Mouse (Mus musculus): ENCODE data around the gene Lztfl1. TPM values are rescaled to one million over a fixed set of nuclear protein-coding genes. Genes with fewer than 3 reads are reported as not detected.
"Not testable (repeated sequence)": the region's sequence is repeated elsewhere in the genome, so short reads cannot be mapped to it uniquely, and the experiment has no call there.

Gene Lztfl1
- total RNA-seq (2021), result 10 to 100 TPM; 48.1 to 52.3 TPM
- long read RNA-seq, experiment 1, full-length matches to known transcripts, result 11 of 18 reads
- long read RNA-seq, experiment 1, partial matches to known transcripts, result 4 of 18 reads
- long read RNA-seq, experiment 1, other reads (novel, unspliced or antisense), result 3 of 18 reads
- long read RNA-seq, experiment 2, full-length matches to known transcripts, result 19 of 35 reads
- long read RNA-seq, experiment 2, partial matches to known transcripts, result 4 of 35 reads
- long read RNA-seq, experiment 2, other reads (novel, unspliced or antisense), result 12 of 35 reads

DNA sequence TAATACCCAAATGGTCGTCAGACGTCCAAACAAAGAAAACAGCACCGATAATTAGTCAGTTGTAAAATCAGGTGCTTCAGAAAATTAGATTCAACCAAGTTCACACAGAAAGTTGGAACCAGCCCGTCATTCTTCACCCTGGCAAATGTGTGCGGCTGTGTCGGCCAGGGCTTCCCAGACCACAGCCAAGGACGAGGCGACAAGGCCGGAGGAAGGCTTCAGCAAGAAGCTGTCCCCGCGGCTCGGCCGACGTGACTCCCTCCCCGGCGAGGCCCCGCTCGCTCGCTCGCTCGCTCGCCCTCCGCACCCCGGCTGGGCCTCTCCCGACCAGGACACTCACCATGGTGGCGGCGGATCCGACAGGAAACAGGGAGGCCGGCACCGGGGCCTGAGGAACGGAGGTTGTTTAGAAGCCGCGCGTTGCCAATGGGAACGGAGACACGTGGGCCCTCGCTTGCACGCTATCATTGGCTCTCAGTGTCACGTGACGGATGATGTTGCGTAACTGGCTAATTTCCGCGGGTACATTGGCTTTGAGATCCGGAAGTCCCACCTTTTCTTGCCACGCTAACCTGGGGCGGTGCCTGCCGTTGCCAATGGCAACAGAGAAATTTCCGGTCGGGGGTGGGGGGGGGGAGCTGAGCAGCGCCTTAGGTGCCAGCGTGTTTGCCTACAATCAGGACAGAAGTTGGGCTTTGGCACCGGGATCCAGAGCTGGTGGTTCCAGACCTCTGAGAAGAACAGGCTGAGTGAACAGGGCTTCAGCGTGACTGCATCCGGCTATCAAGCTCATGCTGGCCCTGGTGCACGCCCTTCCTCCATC is at the start of gene Lztfl1:
TSS of gene Lztfl1 (minus strand) at position 512 of the 823 bp plus-strand sequence.
- DNase-seq (ENCODE audit: low spot score in 2 of 2), result peak; percentile 80 to 93

DNA sequence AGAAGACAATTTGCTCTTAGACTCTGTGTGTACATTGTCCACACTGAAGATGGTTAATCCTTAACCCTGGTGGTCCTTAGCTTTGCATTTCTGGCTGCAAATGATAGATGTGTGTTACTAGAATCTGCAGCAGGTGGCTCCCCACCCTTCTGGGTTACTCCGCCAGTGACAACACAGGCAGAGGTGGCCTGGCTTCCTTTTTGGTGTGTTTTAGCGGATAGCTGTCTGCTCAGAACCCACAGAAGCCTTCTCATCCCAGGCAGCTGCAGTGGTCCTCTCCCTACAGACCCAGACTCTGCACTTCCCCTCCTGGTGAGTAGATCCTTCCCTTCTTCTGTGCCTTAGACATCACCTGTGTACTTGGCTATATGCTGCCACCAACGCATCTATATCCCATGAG is 49.5 kb upstream of the Lztfl1 start:
- DNase-seq (ENCODE audit: low spot score in 2 of 2), result no peak

DNA sequence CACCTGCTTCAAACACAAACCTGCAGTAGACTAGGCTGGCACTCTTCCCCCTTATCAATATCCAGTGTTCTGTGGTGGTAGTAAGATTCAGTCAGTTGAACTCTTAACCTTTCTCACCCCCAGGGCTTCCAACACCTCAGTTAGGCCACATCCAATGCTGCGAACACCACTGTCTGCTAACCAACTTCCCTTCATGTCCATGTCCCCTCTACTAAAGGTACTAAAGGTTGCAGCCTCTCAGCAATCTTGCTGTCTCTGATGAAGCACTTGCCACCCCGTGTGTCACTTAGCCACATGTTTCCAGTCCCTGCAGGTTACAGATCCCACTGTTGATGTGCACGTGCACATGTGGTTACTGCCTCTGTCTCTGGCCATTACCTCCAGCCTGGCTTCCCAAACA is 46.3 kb upstream of the Lztfl1 start:
- DNase-seq (ENCODE audit: low spot score in 2 of 2), result no peak

DNA sequence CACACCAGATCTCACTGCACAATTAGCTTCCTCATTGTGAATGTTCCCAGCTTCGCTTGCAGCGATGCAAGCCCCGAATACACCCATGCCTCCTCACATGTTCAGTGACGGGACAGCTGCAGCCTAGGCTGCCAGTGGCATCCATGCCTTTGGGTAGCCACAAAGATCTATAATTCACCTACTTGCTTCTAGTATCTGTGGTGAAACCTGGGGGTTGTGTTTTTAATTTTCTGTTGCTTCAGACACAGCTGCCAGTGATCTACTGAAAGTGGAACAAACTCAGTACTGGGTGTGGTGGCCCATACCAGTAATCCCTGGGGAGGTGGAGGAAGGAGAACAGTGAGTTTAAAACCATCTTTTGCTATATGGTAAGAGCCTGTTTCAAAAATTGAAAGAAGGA is 45.4 kb upstream of the Lztfl1 start:
- DNase-seq (ENCODE audit: low spot score in 2 of 2), result no peak

DNA sequence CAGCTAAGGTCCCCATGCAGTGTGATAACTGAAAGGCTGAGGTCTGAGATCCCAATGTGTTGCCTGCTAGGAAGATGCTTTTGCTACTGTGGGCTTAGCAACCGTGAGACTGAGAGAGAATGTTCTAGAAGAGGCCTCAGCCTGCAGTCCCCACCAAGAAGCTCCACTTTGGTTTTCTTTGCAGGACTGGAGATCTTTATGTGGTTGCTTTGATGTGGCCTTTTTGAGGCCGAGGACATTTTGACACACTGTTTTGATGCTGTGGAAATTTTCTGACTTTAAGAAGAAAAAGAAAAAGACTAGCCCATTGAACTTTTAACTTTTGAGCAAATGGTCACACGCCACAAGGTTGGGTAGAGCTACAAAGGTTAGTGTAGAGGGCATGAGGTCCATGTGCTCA is 43.3 kb upstream of the Lztfl1 start:
- no peak for DNase-seq (ENCODE audit: low spot score in 2 of 2)

DNA sequence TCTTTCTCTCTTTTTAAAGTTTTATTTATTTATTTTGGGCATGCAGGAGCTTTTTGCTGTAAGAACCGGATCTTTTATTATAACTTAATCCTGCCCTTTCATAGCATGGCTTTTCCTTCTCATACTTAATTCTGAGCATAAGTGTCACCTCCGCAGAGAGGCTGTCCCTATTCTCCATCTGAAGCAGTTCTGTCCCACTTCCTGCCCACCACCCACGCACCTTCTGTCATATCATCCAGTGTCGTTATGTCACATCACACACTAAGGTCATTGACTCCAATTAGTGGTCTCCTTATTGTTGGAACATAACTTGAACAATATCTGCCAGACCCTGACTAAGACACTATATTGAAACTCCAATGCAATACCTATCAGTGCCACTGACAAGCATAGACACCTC is 41.1 kb upstream of the Lztfl1 start:
- DNase-seq (ENCODE audit: low spot score in 2 of 2), result no peak

DNA sequence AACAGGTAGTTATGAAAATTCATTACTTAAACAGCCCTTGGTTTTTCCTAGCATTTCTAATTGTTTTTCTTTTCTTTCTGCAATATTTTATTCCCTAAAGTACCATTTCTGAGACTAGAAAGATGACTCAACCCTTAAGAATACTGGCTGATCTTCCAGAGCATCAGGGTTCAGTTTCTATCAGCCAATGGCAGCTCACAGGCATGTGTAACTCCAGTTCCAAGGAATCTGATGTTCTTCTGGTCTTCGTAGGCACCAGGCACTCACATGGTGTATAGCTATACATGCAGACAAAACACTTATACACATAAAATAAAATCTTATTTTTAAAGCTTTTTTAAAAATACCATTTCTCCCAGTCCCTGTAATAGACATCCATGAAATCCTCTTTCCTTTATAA is 40.7 kb upstream of the Lztfl1 start:
- DNase-seq (ENCODE audit: low spot score in 2 of 2), result no peak

DNA sequence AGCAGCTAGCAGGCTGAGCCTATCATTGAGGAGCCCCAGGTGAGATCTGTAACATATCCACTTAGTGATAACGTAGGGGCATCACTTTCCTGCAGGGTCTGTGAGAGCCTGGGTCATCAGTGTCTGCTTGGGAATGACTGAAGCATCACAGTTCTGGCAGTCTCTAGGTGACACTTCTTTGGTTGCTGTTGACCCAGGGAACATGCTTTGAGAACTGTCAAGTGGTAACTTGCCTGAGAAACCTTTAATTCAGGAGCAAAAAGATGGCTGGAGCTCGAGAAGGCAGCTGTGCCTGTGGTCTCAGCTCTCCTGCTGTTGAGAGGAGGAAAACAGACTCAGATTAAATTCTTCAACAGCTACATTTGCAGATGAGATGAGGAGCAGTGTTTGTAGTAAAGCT is 39.8 kb upstream of the Lztfl1 start:
- no peak for DNase-seq (ENCODE audit: low spot score in 2 of 2)

DNA sequence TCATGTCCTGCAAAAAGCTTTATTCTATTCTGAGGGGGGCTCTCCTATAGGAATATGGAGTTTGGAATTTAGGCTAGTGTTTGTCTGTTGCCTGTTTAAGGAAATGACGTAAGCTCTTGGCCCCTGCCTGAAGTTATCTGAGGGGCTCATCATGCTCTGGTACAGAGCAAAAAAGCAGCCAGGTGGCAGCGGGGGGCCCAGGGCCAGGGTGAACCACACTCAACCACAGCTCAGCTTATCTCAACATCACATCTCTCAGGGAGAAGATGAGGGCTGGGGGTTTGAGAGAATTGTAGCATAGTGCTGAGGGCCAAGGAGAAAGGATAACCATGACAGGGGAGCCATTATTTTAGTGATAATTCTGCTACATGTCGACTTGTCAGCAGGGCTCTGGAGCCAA is 39.3 kb upstream of the Lztfl1 start:
- no peak for DNase-seq (ENCODE audit: low spot score in 2 of 2)

DNA sequence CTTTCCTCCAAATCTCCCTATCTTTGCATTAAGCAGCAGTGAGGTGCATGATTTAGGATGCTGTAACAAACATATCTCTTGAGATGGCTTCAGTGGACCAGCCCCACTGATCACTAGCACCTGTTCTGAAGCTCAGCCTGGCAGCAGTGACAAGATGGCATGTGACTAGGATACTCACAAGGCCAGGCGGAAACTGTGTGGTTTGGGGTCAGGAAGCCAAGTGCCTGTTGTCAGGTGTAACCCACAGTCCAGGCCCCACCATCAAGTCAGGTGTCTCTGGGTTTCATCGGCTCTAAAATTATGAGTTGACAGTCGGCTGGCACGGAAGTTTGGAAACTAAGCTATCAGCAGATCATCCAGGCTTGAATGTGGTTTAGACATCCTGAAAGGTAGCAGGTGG is 36.8 kb upstream of the Lztfl1 start:
- no peak for DNase-seq (ENCODE audit: low spot score in 2 of 2)

DNA sequence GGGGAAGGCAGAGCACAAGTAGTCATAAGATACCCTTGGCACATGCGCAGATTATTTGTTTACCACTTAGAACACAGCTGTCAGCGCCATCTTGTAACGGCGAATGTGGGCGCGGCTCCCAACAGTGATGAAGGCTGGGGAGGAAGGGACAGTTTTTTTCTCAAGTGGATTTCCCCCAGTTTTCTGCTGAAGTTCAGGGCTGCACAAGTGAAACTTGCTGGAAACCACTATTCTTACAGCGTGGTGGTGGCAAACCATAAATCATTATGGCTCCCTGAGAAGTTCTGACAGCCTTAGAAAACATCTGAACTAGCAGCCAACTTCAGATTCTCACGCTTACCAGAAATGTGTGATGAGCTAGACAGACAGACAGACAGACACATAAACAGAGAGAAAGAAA is 32.2 kb upstream of the Lztfl1 start:
- not testable (repeated sequence) for DNase-seq (ENCODE audit: low spot score in 2 of 2)

DNA sequence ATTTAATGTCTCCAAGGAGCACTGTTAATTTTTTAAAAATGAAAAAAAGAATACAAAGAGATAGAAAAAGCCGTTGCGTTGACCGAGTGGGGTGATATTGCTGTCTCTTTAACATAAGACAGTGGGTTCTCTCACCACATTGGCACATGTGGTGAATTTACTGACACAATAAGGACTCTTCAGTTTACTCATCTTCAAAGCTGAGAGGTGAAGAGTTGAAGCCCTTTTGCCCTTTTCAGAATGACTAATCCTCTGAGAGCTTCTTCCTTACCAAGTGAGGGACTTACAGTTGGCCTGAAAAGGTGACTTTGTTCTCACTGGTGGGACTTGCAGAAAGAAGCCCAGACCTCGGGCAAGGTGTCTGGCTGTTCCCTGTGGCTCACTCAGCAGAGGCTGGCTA is 23.3 kb upstream of the Lztfl1 start:
- DNase-seq (ENCODE audit: low spot score in 2 of 2), result no peak

DNA sequence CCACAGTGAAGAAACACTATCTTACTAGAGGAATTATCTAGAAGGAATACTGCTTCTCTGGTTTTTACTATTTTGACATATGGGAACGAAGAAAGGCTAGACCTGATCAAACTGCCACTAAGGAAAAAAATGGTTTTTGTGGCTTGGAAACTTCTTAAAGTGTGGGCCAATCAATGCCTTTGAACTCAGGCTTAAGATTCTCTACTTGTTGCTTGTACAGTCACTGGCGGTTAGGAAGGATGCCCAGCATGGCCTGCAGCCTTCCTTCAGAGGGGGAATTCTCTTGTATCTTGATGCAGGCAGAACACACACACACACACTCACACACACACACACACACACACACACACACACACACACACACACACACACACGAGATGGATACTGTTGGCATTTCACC is 16.6 kb upstream of the Lztfl1 start:
- DNase-seq (ENCODE audit: low spot score in 2 of 2), result no peak

DNA sequence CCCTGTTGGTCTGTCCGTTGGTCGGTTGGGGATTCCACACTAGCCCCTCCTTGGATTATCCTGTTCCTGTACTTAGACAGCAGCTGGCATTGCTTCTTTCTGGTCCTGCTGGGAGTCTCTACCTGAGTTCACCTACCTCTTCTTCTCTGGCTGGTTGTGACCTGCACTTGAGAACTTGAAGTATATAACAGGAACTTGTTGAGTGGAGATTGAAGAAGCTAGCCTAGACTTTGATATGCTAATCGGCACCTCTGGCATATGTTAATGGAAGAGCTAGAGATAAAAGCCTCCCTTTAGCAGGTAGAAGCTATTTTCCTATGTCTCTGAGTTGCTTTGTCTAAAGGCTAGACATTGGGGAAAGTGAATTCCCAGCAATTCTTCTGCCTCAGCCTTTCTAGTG is 13.8 kb upstream of the Lztfl1 start:
- DNase-seq (ENCODE audit: low spot score in 2 of 2), result no peak

DNA sequence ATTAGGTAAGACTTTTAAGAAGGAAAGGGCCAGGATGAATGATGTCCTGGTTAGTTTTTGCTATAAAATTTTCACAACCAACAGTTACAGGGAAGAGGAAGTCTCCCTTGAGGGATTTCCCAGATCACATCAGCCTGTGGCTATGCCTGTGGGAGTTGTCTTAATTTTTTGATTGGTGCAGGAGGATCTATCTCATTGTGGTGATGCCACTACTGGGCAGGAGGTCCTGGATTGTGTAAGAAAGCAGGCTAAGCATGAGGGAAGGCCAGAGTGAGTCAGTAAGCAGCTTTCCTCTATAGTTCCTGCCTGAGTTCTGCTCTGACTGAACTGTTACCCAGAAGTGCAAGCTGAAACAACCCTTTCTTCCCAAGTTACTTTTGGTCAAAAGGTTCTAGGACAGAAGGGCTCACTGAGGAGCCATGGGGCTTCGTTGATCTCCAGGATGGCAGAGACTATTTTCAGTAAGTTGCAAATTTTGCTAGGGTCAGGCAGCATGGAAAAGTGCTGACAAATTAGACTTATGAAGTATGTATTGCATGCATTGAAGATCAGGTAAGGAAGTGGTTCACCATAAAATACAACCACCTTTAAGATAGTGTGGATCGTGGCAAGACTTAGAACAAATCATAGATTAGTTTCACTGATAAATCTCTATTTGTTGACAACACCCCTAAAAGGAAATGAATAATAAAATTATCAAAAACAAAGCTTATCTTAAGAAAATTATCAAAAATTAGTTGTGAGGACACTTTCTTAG is 5.4 kb upstream of the Lztfl1 start:
- no peak for DNase-seq (ENCODE audit: low spot score in 2 of 2)

DNA sequence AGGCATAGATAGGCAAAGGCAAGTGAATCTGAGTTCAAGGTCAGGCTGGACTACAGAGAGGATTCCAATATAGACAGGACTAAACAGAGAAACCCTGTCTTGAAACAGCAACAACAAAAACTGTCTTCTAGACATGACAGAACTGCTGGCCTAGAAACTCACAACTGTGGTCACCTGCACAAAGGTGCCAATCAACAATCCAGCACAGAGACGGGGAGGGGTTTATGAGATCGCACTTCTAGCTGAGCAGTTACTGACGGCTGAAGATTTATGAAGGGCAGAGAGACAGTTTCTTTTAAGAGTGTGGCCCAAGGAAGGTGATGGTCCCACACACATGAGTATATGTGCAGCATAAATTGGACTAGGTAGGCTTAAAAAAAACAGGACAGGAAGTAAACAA is 1.2 kb downstream of the Lztfl1 start:
- no peak for DNase-seq (ENCODE audit: low spot score in 2 of 2)

DNA sequence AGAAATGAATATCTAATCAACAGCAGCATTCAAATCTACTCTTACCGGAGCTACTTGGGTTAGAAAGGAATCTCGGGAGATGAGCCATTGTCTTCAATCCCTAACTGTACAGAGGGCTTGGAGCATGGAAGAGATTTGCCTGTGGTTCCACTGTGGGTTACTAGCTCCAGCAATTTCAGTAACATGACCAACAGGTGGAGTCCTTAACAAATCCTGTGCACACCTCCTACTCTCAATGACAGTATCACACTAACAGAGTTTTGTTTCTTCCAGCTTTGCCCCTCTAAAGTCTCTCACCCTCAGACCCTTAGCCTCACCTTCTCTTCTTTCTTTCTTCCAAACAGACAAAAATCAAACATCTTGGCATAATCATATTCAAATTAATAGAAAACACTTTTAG is 4.4 kb downstream of the Lztfl1 start:
- DNase-seq (ENCODE audit: low spot score in 2 of 2), result no peak

DNA sequence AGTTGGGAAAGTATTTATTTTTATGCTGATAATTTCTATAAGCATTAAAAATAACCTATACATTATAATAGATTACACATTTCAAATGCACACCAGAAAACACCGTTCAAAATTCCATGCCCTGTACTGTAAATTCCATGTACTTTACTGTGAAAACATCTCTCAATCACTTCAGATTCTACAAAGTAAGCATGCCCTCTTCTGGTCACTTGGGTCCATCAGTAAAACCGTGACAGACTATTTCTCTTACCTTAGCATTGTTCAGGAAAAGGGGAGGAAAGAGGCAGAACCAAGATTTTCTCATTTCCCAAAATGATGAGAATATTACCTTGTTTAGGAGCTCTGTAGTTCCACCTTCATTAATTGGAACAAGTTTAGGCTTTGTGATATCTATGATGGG is 8.3 kb downstream of the Lztfl1 start:
- DNase-seq (ENCODE audit: low spot score in 2 of 2), result no peak

DNA sequence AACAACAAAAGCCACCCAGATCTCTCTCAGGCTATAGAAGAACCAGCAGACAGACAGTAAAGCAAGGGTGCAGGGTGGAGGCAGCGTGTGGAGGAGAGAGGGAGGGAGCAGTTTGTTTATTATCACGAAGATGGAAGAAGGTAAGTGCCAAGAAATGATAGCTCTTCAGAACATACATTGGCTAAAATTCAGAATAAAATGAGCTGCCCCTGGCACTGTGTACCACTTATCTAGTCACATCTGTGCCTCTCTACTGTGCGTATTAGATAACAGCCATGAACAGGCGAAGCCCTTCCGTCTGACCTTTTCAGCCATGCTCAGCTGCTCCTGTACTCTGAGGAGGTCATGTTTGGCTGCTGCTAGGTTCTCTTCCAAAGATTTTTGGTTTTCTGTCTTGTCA is 15.7 kb downstream of the Lztfl1 start:
- DNase-seq (ENCODE audit: low spot score in 2 of 2), result no peak

DNA sequence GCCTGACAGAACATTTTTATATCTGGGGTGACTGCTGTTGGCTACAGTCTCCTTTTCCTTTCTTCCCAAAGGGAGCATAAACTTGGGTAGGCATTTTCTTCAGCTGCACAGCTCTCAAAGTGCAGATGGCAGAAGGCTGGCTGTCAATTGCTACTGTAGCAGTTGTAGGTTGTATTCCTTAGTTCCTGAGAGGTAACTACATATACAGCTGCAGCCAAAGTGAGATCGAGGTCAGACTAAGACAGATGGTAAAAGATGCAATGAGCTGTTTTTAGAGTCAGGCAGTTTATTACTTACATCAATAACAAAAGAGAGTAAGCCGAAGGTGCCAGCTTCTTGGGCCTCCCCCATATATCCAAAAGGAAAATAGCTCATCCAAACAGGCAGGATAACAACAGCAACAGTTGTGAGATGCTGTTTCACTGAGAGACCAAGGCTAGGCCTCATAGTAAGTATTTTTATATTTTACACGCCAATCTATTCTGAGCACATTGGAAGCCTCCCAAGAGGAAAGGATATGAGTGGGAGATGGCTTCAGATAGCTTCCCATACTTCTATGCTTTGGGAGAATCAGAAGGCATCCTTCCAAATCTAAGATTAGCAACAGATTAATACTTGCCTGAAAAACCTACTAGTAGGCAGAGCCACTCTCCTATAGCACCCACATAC is 21.7 kb downstream of the Lztfl1 start:
- DNase-seq (ENCODE audit: low spot score in 2 of 2), result no peak

DNA sequence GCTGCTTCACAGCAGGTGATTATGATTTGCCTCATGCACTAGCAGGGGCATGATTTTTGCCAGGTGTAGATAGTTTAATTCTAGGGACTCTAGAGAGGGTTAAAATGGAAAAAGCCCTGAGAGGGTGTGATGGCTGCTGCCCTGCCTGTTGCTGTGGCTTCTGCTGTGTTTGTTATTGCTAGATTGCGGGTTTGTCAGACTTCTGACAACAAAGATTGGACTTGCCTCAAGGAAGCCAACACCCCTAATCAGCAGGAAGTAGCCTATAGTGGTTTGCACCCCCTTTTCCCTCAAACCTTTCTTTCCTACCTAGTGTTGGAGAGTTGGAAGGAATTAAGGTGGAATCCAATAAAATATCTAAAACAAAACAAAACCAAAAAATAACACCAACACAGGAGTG is 29.3 kb downstream of the Lztfl1 start:
- DNase-seq (ENCODE audit: low spot score in 2 of 2), result no peak

DNA sequence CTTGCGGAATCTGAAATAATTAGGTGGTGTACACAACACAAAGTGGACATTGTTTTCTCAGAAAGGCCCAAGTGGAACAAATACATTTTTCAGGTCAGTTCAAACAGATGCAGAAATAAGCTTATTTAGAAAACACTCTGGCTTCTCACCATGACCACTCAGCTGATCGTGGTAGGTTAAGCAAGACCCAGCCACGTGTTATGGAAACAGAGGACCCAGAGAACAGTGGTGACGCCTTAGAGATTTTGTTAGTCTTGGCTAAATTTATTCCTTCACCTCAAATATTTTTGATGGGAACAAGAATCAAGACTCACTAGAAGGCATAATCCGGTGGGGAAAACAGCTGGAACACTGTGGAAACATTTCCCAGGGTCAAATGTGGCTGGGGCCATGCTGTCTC is 31.3 kb downstream of the Lztfl1 start:
- no peak for DNase-seq (ENCODE audit: low spot score in 2 of 2)

Data from adrenal gland, postnatal 4 days (tissue).